Mouse (Mus musculus) lung, embryonic 14.5 days (tissue): ENCODE data around the gene Usp15. TPM values are rescaled to one million over a fixed set of nuclear protein-coding genes. Genes with fewer than 3 reads are reported as not detected.
A peak's percentile ranks its signal among the peaks of the same experiment; 100 is the strongest.

Experiments used
- ATAC-seq: fragments of 200-750 bp; cut with Nextera tagmentation; 2 replicates; pipeline ENCODE4 v1.8.0; 2017; ENCODE audit warnings: mild to moderate bottlenecking, moderate TSS enrichment, moderate library complexity; ENCODE audit not compliant: insufficient read depth
- DNase-seq: peaks from one replicate; pipeline ENCODE4 v3.0.0-alpha.2; 2015
- H3K27ac ChIP-seq: fragments of 300-500 bp; sonication (generic); 2 replicates; pipeline ENCODE4 v1.5.1; 2014; ENCODE audit warnings: low read depth, mild to moderate bottlenecking, moderate library complexity
- H3K27me3 ChIP-seq: fragments of 300-500 bp; sonication (generic); 2 replicates; pipeline ENCODE4 v1.6.1; 2014; ENCODE audit warnings: low read length, control low read depth; ENCODE audit not compliant: insufficient read depth
- H3K36me3 ChIP-seq: fragments of 300-500 bp; sonication (generic); 2 replicates; pipeline ENCODE4 v1.6.1; 2014; ENCODE audit warnings: control low read depth; ENCODE audit not compliant: insufficient read depth
- H3K4me1 ChIP-seq: fragments of 300-500 bp; sonication (generic); 2 replicates; pipeline ENCODE4 v1.6.1; 2014; ENCODE audit warnings: antibody characterized with exemption, control low read depth; ENCODE audit not compliant: insufficient read depth
- H3K4me2 ChIP-seq: fragments of 300-500 bp; sonication (generic); 2 replicates; pipeline ENCODE4 v1.6.1; 2014; ENCODE audit warnings: mild to moderate bottlenecking
- H3K4me3 ChIP-seq: fragments of 300-500 bp; sonication (generic); 2 replicates; pipeline ENCODE4 v1.5.1; 2014; ENCODE audit warnings: low read depth, low read length
- H3K9ac ChIP-seq: fragments of 300-500 bp; sonication (generic); 2 replicates; pipeline ENCODE4 v1.6.1; 2014
- H3K9me3 ChIP-seq: fragments of 300-500 bp; sonication (generic); 2 replicates; pipeline ENCODE4 v1.6.1; 2016; ENCODE audit warnings: low read depth, low read length, control low read depth
- CTCF ChIP-seq: IDR thresholded peaks from 2 replicates; pipeline ENCODE4 v1.5.1; 2016; ENCODE audit warnings: antibody characterized with exemption, low read depth
- WGBS: fragments of 180-500 bp; shearing (Covaris S2); extraction: QIAGEN DNeasy Blood & Tissue Kit; methylation state at CpG from one replicate; pipeline ENCODE4 v1.1.7; 2014; 5-methylcytosine and 5-hydroxymethylcytosine counted together
- polyA plus RNA-seq: library from polyadenylated mRNA; unstranded; fragments of >200 nt; fragmentation: Nextera tagmentation; extraction: Ambion mirVana; gene quantifications from 2 replicates; pipeline ENCODE4 v1.2.1, GENCODE M21; 2014

Gene Usp15
- polyA plus RNA-seq, 1 experiment from 2014 or later: 81.1 TPM

DNA sequence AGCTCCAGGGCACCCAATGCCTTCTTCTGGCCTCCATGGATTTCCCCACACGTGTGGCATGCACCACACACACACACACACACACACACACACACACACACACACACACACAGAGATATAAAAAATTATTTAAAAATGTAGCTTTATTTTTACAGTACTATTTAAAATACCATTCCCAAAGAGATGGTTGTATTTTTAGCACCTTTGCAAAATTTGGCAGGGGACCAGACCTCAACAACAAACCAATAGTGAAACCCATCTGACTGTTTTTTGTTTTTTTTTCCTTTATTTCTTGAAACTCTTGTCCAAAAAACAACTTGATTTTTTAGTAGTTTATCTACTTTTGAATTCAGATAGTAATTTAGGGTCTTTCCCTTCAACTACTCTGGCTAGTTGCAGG, 88.3 kb downstream of the Usp15 start:
- 87% methylated on average over 1 of the region's 1 CpGs for WGBS
- ATAC-seq: no peak

GRCm38 (mm10) chr10:123108121-123108520, 88.7 kb downstream of the Usp15 start:
- Histone ChIP-seq H3K4me1 (no peaks in the 10 kb centered on the region), H3K27me3 (no peaks in the 10 kb centered on the region), H3K4me2 (no peak overlapping the region), H3K36me3 (no peaks in the 10 kb centered on the region; the same call in 1 of the 2 replicates), H3K4me3 (no peak overlapping the region), H3K9ac (no peak overlapping the region), H3K27ac (no peak overlapping the region), H3K9me3 (no peaks in the 10 kb centered on the region)
- no peak for TF ChIP-seq CTCF
- DNase-seq: peak; percentile 60
- ATAC-seq: no peak
- 71% methylated on average over 5 of the region's 5 CpGs for WGBS

More for the DNA sequence above, 88.3 kb downstream of the Usp15 start:
- Histone ChIP-seq H3K4me1 (no peaks in the 10 kb centered on the region), H3K27me3 (no peaks in the 10 kb centered on the region), H3K4me2 (no peak overlapping the region), H3K9ac (no peak overlapping the region), H3K36me3 (peaks cover 4% of the 10 kb centered on the region; the same call in 1 of the 2 replicates), H3K9me3 (no peaks in the 10 kb centered on the region), H3K27ac (no peak overlapping the region), H3K4me3 (no peak overlapping the region)
- TF ChIP-seq CTCF: no peak
- no peak for DNase-seq

- TF ChIP-seq CTCF: no peak
- DNase-seq: no peak
- H3K9ac ChIP-seq: no peak overlapping the region
- H3K27ac ChIP-seq: no peak overlapping the region
- WGBS: 49% methylated on average over 1 of the region's 1 CpGs
- no peak overlapping the region for H3K4me2 ChIP-seq
- no peak for ATAC-seq
- H3K4me3 ChIP-seq: no peak overlapping the region
- no peaks in the 10 kb centered on the region for H3K9me3 ChIP-seq
- no peaks in the 10 kb centered on the region for H3K27me3 ChIP-seq
- H3K36me3 ChIP-seq: no peaks in the 10 kb centered on the region
- no peaks in the 10 kb centered on the region for H3K4me1 ChIP-seq
Observed at GRCm38 (mm10) chr10:123101303-123101702, 95.5 kb downstream of the Usp15 start.

DNA sequence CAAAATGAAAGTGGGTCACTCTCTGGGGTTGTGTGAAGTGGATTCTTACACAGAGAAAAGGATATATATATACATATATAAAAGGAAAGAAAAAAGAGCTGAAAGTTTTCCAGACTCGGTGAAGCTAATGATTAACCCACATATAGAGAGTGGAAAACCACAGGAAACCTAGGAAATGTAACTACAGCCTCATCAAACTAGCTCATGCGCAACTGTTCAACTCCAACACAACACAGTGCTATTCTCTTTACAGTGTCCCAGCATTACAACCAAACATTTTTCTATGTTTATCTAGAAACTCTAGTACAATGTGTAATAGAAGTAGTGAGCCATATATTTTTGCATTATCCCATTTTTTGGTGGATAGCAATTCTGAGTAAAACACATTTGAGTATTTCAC, 96.2 kb downstream of the Usp15 start:
- WGBS: 82% methylated on average over 2 of the region's 2 CpGs
- no peak for TF ChIP-seq CTCF
- no peak overlapping the region for H3K9ac ChIP-seq
- no peaks in the 10 kb centered on the region for H3K36me3 ChIP-seq
- H3K9me3 ChIP-seq: no peaks in the 10 kb centered on the region
- no peaks in the 10 kb centered on the region for H3K4me1 ChIP-seq
- no peak overlapping the region for H3K4me3 ChIP-seq
- no peak overlapping the region for H3K4me2 ChIP-seq
- DNase-seq (no peak), ATAC-seq (no peak)
- H3K27me3 ChIP-seq: no peaks in the 10 kb centered on the region
- no peak overlapping the region for H3K27ac ChIP-seq

- Histone ChIP-seq H3K9ac (no peak overlapping the region), H3K4me3 (no peak overlapping the region), H3K4me1 (no peaks in the 10 kb centered on the region), H3K4me2 (no peak overlapping the region), H3K27me3 (no peaks in the 10 kb centered on the region), H3K27ac (no peak overlapping the region), H3K9me3 (no peaks in the 10 kb centered on the region), H3K36me3 (no peaks in the 10 kb centered on the region)
- WGBS: 85% methylated on average over 7 of the region's 7 CpGs
- ATAC-seq (no peak), DNase-seq (no peak)
- TF ChIP-seq CTCF: no peak
Observed at GRCm38 (mm10) chr10:123094504-123094903, 102.3 kb downstream of the Usp15 start.

- no peak overlapping the region for H3K4me2 ChIP-seq
- H3K27me3 ChIP-seq: no peaks in the 10 kb centered on the region
- no peak for TF ChIP-seq CTCF
- no peak overlapping the region for H3K27ac ChIP-seq
- no peaks in the 10 kb centered on the region for H3K4me1 ChIP-seq
- DNase-seq (no peak), ATAC-seq (no peak)
- H3K9me3 ChIP-seq: no peaks in the 10 kb centered on the region
- no peaks in the 10 kb centered on the region for H3K36me3 ChIP-seq
- no peak overlapping the region for H3K9ac ChIP-seq
- H3K4me3 ChIP-seq: no peak overlapping the region
- WGBS: 67% methylated on average over 3 of the region's 3 CpGs
Observed at GRCm38 (mm10) chr10:123092577-123092976, 104.2 kb downstream of the Usp15 start.

DNA sequence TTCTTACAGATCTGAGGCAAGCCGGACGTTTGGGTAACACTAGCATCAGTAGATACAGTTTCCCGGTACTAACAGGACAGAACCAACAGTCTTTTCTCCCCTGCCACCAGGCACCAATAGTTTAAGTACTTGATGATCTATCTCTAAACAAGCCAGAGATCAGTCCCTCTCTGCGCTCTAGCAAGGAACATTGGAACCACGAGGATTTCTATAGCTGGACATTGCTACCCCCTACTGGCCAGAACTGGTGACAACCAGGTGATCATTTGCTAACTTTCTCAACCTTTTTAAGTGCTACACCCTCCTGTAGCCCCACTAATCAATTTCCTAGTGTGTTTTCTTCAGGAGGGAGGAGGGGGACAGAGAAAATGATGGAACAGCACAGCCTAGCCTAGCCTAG, 105.1 kb downstream of the Usp15 start:
- 33% methylated on average over 5 of the region's 5 CpGs for WGBS
- Histone ChIP-seq H3K36me3 (no peaks in the 10 kb centered on the region), H3K27ac (no peak overlapping the region), H3K9ac (no peak overlapping the region), H3K4me1 (no peaks in the 10 kb centered on the region), H3K4me2 (no peak overlapping the region), H3K9me3 (no peaks in the 10 kb centered on the region), H3K27me3 (no peaks in the 10 kb centered on the region), H3K4me3 (no peak overlapping the region)
- TF ChIP-seq CTCF: peak; percentile 83
- ATAC-seq (peak; percentile 47; the same call in 1 of the 2 replicates), DNase-seq (peak; percentile 87)
